Mouse (Mus musculus) G1E (cell line): ENCODE results near the gene Cyp2d10.

ENCODE experiments used
- CTCF ChIP-seq: IDR thresholded peaks from 2 replicates; pipeline ENCODE4 v1.5.1; 2012; ENCODE audit warnings: low read depth, low read length, inconsistent platforms, mixed read lengths
- GATA1 ChIP-seq: IDR thresholded peaks from 2 replicates; pipeline ENCODE4 v1.6.1; 2012; ENCODE audit warnings: borderline replicate concordance, low read length, inconsistent platforms, mixed read lengths

- TF ChIP-seq CTCF: no peak
- no peak for TF ChIP-seq GATA1
Observed at GRCm38 (mm10) chr15:82379511-82379870, 27.5 kb downstream of the Cyp2d10 start.
